Mouse (Mus musculus) bone marrow macrophage, adult 2 months (primary cell): ENCODE results near the gene Bsdc1.

Experiments used
- CTCF ChIP-seq: IDR thresholded peaks from 2 replicates; pipeline ENCODE4 v1.5.1; 2012; ENCODE audit warnings: low read depth, mild to moderate bottlenecking, low read length, moderate library complexity
- POLR2A ChIP-seq: IDR thresholded peaks from 2 replicates; pipeline ENCODE4 v1.6.1; 2012; ENCODE audit warnings: mild to moderate bottlenecking, low read depth, low read length, borderline replicate concordance

GRCm38 (mm10) chr4:129510723-129511412 lies 49.5 kb downstream of the Bsdc1 start:
- TF ChIP-seq CTCF (no peak), POLR2A (no peak)
